Mouse (Mus musculus): ENCODE results near the gene Elmo1.

Gene Elmo1

GRCm38 (mm10) chr13:20090133-20090710, at the start of gene Elmo1:
Gene Elmo1, plus strand, starts transcription at chr13:20090596.
- DNase-seq (ENCODE audit: low read depth, low spot score) = peak; percentile 57

- no peak for DNase-seq (ENCODE audit: low read depth, low spot score)
Measured at GRCm38 (mm10) chr13:20041169-20041830, 49.1 kb upstream of the Elmo1 start.

- DNase-seq (ENCODE audit: low read depth, low spot score) = no peak
Measured at GRCm38 (mm10) chr13:20042856-20043255, 47.5 kb upstream of the Elmo1 start.

- DNase-seq (ENCODE audit: low read depth, low spot score) = no peak
Measured at GRCm38 (mm10) chr13:20045350-20045749, 45.0 kb upstream of the Elmo1 start.

- no peak for DNase-seq (ENCODE audit: low read depth, low spot score)
Measured at GRCm38 (mm10) chr13:20045836-20046235, 44.6 kb upstream of the Elmo1 start.

GRCm38 (mm10) chr13:20046406-20046805, 44.0 kb upstream of the Elmo1 start:
- DNase-seq (ENCODE audit: low read depth, low spot score) = peak; percentile 21

GRCm38 (mm10) chr13:20047926-20048836, 42.2 kb upstream of the Elmo1 start:
- DNase-seq (ENCODE audit: low read depth, low spot score) = no peak

- no peak for DNase-seq (ENCODE audit: low read depth, low spot score)
Measured at GRCm38 (mm10) chr13:20048837-20049160, 41.6 kb upstream of the Elmo1 start.

GRCm38 (mm10) chr13:20049654-20050053, 40.7 kb upstream of the Elmo1 start:
- DNase-seq (ENCODE audit: low read depth, low spot score) = no peak

GRCm38 (mm10) chr13:20050149-20050548, 40.2 kb upstream of the Elmo1 start:
- DNase-seq (ENCODE audit: low read depth, low spot score) = no peak

GRCm38 (mm10) chr13:20057926-20058325, 32.5 kb upstream of the Elmo1 start:
- DNase-seq (ENCODE audit: low read depth, low spot score) = no peak

- no peak for DNase-seq (ENCODE audit: low read depth, low spot score)
Measured at GRCm38 (mm10) chr13:20061031-20061430, 29.4 kb upstream of the Elmo1 start.

- DNase-seq (ENCODE audit: low read depth, low spot score) = no peak
Measured at GRCm38 (mm10) chr13:20063331-20063730, 27.1 kb upstream of the Elmo1 start.

- no peak for DNase-seq (ENCODE audit: low read depth, low spot score)
Measured at GRCm38 (mm10) chr13:20072043-20072442, 18.4 kb upstream of the Elmo1 start.

- no peak for DNase-seq (ENCODE audit: low read depth, low spot score)
Measured at GRCm38 (mm10) chr13:20072994-20073393, 17.4 kb upstream of the Elmo1 start.

GRCm38 (mm10) chr13:20076521-20076920, 13.9 kb upstream of the Elmo1 start:
- DNase-seq (ENCODE audit: low read depth, low spot score) = no peak

GRCm38 (mm10) chr13:20077237-20077636, 13.2 kb upstream of the Elmo1 start:
- no peak for DNase-seq (ENCODE audit: low read depth, low spot score)

- DNase-seq (ENCODE audit: low read depth, low spot score) = no peak
Measured at GRCm38 (mm10) chr13:20090711-20091603, 561 bp downstream of the Elmo1 start.

GRCm38 (mm10) chr13:20091604-20091926, 1.2 kb downstream of the Elmo1 start:
- DNase-seq (ENCODE audit: low read depth, low spot score) = no peak

- no peak for DNase-seq (ENCODE audit: low read depth, low spot score)
Measured at GRCm38 (mm10) chr13:20092301-20092700, 1.9 kb downstream of the Elmo1 start.

GRCm38 (mm10) chr13:20093307-20094045, 3.1 kb downstream of the Elmo1 start:
- no peak for DNase-seq (ENCODE audit: low read depth, low spot score)

Measured in skeletal muscle tissue, adult 2 months (tissue).